Mouse (Mus musculus) gastrocnemius, postnatal 10 days (tissue): Measurements from ENCODE around the gene Mpp4. TPM values are rescaled to one million over a fixed set of nuclear protein-coding genes. Genes with fewer than 3 reads are reported as not detected.

Experiments
- DNase-seq: peaks from one replicate; pipeline ENCODE4 v3.0.0; 2021; ENCODE audit warnings: mixed read lengths
- long read RNA-seq, 2 experiments: library from polyadenylated mRNA; stranded (forward); transcript quantifications; one replicate each; pipeline ENCODE4 v2.0.0; 2021
- total RNA-seq, 2 experiments: library from RNA; stranded (reverse); gene quantifications; 2 replicates each; pipeline ENCODE4 v1.2.3; 2021

Mpp4 gene
- under 1 TPM; 0.23 to 0.27 TPM for total RNA-seq
- long read RNA-seq, experiment 1 = 0 reads
- long read RNA-seq, experiment 2 = 0 reads

DNA sequence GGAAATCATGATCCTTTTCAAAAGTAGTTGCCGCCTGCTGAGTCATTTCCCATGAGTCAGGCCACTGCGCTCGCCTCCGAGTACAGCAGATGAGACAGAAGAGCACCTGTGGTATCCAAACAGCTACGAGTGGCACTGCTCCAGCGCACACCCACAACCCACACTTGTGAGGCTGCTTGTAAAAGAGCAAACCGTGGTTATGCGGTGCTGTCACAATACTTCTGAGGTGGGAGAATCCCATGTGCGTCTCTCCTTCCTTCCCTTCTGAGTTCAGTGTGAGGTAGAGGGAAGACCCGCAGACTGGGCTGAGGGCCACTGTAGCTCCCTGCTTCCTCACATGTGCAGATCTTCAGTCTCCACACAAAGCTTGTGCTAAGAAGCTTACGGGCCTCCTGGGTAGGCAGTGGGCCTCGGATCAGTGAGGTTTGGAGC is at the start of gene Mpp4:
Gene Mpp4, minus strand, starts transcription at position 360 of the 432 bp plus-strand sequence.
- no peak for DNase-seq

GRCm38 (mm10) chr1:59212951-59213350 is 49.8 kb upstream of the Mpp4 start:
- no peak for DNase-seq

DNA sequence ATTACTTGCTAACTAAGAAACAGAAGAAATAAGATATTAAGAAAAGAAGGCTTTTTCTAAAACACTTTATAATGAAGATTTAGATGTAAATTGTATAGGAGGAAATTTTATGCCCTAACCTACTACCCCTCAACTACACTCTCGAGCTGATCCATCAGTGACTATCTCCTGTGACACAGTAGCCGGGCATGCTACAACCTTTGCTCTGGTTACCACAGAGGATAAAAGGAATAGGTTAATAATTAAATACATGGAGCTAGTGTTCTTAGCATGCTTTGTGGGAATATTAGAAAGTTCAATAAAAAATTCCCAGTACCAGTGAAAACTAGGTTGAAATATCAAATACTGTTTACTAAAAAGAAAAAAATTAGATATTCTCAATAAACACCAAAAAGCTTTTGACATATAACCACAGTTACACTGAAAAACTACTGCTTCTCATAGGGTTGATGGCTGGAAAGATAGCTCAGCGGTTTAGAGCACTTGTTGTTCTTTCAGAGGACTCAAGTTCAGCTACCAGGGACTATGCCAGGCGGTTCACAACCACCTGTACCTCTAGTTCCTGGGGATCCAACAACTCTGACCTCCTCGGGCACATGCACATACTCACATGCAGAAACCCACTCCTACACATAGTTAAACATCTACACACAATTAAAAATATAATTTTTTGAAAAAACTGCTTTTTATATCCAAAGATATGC is 49.0 kb upstream of the Mpp4 start:
- no peak for DNase-seq

- no peak for DNase-seq
Observed at GRCm38 (mm10) chr1:59211651-59212050, 48.5 kb upstream of the Mpp4 start.

DNA sequence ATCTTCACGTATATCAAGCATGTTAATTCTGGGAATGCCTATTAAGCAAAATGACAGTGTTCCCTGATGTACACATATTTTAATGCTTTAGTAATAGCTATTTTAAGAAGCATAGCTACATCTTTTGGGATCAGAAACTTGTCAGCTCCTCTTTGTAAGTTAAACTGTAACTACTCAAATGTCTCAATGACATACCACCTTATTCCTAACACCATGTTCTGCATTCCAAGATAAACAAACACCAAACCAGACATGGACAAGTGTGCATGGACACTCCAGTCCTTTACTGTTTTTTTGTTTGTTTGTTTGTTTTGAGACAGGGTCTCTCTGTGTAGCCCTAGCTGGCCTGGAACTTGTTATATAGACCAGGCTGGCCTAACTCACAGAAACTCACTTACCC is 45.1 kb upstream of the Mpp4 start:
- no peak for DNase-seq

GRCm38 (mm10) chr1:59204489-59204888 is 41.3 kb upstream of the Mpp4 start:
- DNase-seq = no peak

DNA sequence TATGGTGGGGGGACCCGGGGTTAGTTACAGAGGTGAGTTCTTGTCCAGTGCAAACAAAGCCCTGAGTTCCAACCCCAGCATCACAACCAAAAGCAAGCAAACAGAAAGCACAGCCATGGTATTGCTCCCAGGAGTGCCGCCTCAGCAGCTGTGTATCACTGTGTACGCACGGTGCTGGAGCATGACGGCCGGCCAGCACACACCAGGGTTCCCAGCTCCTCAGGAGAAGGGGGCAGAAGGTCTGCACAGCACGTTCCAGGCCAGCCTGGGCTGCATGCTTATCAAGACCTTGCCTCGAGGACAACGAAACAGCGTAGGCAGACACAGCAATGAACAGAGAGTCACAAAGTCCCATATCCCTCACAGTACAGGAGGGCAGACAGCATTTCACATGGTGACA is 39.2 kb upstream of the Mpp4 start:
- DNase-seq = no peak

DNA sequence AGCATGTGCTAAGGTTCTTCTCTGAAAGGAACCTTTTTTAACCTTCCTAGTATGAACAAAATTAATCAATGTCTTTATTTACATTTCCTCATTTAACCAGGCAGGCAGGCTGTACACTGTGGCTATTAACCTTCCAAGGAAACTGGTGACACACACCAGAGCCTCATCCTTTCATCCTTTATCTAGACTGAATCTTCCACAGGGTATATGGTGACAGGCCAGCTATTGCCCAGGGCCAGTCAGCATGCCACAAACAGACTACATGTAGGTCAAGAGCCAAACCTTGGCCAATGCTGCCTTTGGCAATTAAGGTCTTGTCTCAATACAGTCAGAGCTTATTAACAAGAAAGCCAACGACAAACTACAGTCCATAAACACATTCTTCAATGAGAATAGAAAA is 38.4 kb upstream of the Mpp4 start:
- no peak for DNase-seq

- DNase-seq = no peak
Observed at GRCm38 (mm10) chr1:59200960-59201359, 37.8 kb upstream of the Mpp4 start.

DNA sequence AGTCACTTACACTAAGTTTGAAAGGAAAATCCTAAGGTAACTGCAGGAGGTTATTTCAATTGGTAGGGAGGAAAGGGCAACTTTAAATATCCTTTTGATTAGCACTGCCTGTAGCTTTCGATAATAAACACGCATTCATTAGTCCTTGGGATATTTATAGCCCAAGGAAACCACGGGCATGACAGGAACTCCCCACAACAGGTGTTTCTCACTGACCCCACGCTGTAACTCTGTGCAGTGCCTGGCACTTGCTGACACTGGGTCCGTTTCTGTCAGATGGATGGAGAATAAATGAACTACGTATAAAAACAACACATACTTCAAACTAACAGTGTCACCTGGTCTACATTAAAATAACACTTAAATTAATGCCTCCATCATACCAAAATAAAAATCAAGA is 31.8 kb upstream of the Mpp4 start:
- DNase-seq = no peak

- DNase-seq = no peak
Observed at GRCm38 (mm10) chr1:59187786-59188185, 24.6 kb upstream of the Mpp4 start.

GRCm38 (mm10) chr1:59186317-59186716 is 23.1 kb upstream of the Mpp4 start:
- no peak for DNase-seq

- no peak for DNase-seq
Observed at GRCm38 (mm10) chr1:59185410-59185809, 22.2 kb upstream of the Mpp4 start.

DNA sequence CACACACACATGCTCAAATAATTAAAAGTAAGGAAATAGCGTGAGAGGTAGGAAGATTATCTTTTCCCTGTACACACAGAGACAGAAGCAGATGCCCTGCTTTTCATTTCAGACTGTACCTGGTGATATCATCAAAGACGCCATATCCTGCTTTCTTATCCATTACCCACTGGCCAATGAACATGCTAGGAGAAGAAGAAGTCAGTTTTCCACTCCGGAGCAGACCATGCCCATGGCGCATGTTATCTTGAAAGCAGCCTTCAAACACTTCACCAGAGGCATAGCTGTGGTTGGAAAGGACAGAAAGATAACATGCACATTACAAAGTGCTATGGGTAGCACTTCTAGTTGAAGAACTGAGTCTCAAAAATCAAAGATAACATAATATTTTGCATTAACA is 19.9 kb upstream of the Mpp4 start:
- no peak for DNase-seq

DNA sequence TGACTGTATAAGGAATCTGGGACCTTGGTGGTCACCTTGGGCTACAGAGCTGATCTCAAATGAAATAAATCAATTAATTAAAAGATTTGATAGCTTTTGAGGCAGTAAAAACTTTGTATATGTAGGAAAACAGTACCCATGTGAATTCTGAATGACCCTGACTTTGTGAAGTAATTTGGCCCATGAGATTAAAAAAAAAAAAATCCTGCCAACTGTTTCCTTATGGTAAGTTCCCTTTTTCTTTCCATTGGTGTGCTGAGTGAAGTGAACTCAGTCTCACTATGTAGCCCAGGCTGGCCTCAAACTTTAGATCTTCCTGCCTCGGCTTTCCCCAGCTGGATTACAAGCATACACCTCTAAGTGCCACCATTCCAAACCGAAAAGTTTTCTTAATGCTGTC is 19.2 kb upstream of the Mpp4 start:
- no peak for DNase-seq

- DNase-seq = no peak
Observed at GRCm38 (mm10) chr1:59180003-59180402, 16.8 kb upstream of the Mpp4 start.

DNA sequence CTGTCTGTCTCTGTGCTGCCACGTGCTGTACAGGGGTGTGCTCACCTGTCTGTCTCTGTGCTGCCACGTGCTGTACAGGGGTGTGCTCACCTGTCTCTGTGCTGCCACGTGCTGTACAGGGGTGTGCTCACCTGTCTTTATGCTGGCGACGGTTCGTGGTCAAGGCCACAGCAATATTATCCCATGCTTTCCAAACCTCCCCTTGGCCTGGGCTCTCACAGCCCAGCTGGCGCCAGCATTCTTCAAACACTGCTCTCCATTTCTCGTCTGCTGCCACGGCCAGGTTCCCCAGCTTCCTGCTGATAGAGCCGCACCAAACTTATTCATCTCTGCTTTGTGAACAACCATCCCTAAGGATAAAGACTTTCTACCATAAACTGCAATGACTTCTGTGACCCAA is 15.2 kb upstream of the Mpp4 start:
- no peak for DNase-seq

DNA sequence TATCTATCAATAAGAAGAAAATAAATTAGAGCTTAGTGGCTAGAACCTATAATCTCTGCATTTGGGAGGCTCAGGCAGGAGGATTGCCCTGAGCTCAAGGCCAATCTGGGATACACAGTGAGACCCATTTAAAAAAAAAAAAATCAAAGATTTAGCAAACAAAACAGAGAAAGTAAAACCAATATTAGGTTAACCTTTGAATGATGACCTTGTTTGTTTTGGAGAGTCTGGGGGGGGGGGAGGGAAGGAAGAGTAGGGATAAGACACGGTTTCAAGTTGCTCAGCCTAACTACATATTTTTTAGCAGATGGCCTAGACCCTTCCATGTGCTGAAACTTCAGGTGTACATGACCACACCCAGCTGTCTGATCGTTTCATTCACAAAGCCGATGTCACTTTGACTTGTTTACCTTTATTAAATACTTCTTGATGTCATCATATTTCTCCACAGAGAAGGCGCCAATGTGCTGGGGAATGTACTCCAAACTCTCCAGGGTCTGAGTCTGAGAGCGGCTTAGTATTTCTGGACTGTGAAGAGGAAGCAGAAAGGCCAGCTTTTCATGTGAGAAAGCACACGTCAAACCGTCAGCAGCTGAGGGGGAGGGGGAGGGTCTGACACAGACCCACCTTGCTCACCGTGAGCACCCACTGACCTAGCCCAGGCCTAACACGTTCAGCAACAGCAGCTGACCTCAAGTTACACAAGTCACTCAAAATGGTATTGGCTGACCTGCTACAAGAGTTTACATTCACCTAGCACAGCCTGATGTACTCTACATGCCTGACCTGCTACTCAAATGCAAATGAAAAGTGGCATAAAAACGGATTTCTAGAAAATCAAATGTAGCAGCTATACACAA is 11.6 kb upstream of the Mpp4 start:
- no peak for DNase-seq

DNA sequence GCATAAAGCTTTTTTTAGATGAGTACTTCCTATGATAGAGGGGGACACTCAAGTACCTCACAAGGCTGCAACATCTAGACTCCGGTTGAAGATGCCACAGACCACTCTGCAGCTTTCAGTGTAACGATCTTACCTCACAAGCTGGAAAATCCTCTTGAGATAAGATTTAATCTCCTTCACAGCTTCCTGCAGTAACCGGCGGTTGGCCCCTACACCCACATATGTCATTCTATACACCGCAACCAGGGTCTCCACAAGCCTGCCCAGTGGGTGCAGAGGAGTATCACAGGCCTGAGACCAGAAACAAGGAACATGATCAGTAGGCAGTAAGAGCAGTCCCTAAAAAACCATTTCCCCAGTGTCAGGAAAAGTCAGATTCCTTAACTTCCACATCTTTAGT is 9.8 kb upstream of the Mpp4 start:
- DNase-seq = no peak

- DNase-seq = no peak
Observed at GRCm38 (mm10) chr1:59171875-59172274, 8.7 kb upstream of the Mpp4 start.

- DNase-seq = no peak
Observed at GRCm38 (mm10) chr1:59170290-59170689, 7.1 kb upstream of the Mpp4 start.

DNA sequence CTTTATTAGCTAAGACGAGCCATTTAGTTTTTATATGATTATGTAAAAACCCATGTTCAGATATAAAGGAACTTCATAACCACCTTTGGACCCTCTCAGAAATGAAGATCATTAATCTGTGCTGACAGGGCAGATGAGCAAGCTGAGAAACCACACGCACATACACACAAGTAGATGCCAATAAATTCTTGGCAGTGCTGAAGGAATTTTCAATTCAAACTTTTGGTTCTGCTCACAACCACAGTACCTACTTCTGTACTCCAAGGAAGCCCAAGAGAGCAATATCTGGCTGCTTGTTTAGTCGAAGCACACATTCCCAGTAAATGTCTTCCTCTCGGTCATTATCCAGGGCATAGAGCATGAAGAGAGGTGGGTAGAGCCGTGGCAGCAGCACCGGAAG is 6.4 kb upstream of the Mpp4 start:
- no peak for DNase-seq

DNA sequence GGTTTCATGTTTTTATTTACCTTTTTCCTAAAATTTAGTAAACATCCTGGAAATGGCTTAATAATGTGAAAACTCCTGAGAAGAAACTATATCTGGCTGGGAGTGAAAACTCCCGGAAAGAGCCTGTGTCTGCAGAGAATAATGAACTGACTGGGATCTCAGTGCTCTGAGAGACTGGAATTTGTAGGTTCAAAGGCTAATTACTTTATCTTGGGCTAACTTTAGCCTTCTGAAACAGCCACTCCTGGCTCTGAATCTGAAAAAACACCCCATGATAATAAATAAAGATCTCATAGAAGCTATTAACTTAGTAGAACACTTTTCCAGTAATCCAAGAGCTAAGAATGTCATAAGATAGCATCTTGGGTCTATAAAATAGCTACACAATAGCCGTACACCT is 5.4 kb upstream of the Mpp4 start:
- DNase-seq = no peak
